Mouse (Mus musculus) T-helper 2 cell (primary cell): Measurements from ENCODE around the gene Cds1.

Experiments used
- in situ Hi-C: fragments of 300-600 bp; cut with MboI, MseI; formaldehyde crosslinking; loops from one replicate; pipeline ENCODE4 v1.15.1; 2025; ENCODE audit warnings: high pct_unique_total_duplicates

Gene Cds1

DNA sequence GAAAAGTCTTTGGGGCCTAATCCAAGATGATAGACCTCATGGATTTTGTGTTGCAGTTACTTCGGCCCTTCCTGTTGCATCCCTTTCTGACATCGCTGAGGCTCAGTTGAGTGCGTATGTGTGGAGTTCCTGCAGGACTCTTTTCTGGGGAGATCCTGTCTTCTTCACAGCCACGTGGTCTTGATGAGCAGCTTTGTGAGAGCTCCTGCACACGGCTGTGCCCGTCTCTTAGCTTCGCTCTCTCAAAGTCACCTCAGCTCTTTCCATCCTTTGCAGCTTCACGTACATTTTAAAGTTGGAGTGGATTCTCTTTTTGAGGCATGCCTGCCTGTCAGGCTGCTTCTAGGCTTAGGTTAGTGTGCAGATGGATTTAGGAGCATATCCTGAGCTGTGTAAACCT, 11.6 kb downstream of the Cds1 start:
- in situ Hi-C loops = no loop called here

DNA sequence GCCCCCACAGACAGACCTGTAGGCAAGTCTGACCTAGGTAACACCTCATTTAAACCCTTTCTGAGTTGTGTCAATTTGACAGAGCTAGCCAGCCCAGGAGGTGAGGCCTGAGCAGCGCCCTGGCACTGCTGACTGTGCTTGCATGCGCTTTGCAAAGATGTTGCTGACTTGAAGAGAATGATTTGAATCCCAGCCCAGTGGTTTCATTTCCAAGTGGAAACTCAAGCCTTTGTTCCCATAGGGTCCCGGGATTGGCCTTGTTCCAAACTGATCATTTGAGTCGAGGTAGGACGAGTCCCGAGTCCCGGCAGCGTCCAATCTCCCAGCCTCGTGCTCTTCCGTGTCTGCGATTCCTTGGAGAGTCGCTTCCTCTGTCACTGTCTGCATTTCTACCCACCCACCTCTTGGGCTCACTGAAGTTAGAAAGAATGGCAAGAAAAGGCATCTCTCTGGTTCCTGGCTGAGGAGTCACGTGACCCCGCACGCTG, 14.5 kb downstream of the Cds1 start:
- in situ Hi-C loops = no loop called here

DNA sequence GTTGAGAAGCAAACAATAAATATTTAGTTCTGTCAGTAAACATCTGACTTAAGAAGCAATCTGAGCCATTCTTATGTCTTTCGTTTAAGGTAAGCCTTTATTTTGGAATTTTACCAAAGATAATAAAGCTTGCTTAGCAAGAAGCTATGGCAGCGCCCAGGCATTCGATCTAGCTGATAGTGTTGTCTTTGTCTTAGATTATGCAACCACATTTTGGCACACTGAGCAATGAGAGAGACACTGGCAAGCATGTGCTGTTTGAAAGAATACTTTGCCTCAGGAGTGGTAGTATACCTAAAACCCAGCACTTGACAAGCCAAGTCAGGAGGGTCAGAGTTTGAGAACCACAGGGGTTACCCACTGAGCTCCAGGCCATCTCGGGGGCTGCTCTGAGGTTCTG, 16.0 kb downstream of the Cds1 start:
- in situ Hi-C loops = no loop called here

DNA sequence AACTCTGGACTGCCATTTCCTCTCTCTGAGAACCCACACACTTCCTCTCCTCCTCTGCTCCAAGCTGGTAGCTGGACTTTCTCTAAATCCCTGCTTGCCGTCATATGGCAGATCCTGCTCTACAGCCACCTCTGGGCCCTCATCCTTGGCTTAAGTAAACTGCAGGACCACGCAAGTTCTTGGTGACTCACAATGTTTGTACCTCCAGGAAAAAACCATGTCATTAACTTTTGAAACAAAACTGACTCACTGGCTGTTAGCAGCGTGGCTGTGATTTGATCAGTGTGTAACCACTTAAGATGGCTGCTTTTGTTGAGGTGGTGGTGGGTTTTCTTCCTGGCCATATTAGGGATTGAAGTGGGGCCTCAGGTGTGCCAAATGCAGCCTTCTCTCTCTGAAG, 19.4 kb downstream of the Cds1 start:
- in situ Hi-C loops = no loop called here

DNA sequence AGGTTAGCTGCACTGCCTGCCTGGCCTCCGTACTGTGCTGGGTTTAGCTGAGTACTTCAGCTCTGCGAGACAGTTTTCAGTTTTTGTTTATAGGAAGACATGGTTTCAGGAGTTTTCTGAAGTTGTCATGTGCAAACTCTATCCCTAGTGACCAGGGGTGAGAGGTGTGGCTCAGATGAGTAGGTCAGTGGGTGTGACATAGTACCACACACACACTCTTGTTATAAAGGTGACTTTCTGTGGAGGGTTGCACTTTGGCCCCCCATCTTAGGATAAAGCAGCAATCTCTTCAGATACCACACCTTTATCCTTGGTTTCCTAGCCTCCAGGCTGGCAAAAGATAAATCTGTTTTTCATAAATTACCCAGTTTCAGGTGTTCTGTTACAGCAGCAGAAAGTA, 19.9 kb downstream of the Cds1 start:
- in situ Hi-C loops = no loop called here

DNA sequence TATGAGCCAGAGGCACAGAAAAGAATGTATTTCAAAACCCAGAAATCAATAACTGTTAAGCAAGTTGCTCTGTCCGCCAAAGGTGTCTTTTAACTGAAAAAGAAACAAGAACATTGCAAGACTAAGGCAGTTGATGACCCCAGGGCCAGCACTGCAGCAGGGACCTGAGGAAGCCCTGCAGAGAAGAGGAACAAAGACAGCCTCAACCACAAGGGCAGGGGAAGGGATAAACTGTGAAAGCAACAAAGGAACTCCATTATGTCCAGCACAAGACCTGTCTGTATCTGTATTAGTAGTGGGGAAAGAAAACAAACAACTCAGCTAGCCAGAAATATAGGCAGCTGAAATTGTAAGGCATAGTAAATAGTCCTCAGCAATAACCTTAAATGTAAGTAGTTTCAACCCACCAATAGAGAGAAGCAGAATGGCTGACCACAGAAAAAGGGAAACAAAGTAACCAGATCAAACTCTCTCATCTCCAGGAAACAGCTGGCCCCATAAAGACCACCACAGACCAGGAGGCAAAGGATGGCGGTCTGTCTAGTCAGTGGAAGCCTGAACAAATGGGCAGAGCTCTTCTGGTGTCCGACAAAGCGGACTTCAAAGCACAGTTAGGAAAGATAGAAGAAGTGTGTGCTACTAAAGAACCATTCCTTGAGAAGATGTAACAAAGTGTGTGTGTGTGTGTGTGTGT, 21.1 kb downstream of the Cds1 start:
- in situ Hi-C loops = no loop called here

DNA sequence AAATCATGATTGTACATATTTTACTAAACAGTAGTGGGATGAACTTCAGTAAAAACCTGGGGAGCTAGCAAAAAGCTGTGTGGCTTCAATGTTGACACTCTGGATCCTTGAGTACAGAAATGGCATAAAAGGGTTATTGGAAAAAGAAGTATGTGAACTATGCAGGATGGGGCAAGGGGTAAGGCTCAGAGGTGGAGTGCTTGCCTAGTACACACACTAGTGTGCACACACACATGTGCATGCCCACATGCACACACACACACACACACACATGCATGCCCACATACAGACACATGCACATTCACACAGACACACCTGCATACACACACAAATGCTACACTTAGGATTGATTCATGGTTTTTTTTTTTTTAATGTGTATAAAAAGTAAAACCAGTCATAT, 24.8 kb downstream of the Cds1 start:
- in situ Hi-C loops = no loop called here

DNA sequence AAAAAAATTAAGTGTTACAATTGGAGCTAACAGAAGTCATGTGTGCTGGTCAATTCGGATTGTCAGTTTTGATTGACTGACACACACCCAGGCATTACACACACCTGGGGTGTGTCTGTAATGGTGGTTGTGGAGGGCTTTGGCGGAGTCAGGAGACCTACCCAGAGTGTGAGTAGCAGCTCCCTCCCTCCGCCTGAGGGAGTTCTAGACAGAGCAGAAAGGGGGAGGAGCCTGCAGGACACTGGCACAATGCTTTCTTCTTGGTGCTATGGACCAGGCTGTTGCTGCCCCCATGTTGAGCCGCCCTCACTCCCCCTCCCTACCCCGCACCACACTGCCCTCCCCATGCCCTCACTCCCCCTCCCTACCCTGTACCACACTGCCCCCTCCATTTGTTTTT, 25.6 kb downstream of the Cds1 start:
- in situ Hi-C loops = no loop called here

DNA sequence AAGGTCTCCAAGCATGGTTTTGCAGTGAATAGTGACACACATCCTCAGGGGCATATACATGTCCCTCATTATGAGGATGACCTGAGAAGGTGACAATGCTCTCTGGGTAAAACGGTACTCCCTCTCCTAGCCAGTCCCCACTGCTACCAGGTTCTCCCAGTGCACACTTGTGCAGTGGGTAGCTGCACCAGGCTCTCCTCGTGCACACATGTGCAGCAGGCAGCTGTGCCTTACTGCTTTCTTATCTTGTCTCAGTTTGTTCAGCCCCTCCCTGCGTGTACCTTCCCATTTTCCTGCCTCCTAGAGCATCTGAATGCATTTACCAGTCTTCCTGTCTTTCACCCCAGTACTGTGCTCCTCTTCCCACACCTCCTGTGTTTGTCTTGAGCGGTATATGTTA, 27.7 kb downstream of the Cds1 start:
- in situ Hi-C loops = no loop called here

DNA sequence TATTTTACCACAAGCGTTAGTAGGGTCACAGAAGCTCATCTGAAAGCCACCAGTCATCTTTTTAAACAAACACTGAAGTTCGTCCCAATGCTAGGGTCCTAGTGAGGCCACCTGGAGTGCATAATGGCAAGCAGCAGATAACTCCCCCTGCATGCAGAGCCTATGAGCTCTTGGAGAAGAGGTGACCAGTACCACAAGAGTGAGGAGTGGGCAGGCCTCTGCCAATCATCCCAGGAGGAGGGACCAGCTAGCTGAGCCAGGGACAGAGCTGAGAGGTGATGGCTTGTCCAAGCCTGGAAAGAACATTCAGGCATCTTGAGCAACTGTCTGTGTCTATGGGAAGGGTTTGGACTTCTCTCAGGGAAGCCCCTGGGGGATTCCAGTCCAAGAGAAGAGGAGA, 37.0 kb downstream of the Cds1 start:
- in situ Hi-C loops = no loop called here

DNA sequence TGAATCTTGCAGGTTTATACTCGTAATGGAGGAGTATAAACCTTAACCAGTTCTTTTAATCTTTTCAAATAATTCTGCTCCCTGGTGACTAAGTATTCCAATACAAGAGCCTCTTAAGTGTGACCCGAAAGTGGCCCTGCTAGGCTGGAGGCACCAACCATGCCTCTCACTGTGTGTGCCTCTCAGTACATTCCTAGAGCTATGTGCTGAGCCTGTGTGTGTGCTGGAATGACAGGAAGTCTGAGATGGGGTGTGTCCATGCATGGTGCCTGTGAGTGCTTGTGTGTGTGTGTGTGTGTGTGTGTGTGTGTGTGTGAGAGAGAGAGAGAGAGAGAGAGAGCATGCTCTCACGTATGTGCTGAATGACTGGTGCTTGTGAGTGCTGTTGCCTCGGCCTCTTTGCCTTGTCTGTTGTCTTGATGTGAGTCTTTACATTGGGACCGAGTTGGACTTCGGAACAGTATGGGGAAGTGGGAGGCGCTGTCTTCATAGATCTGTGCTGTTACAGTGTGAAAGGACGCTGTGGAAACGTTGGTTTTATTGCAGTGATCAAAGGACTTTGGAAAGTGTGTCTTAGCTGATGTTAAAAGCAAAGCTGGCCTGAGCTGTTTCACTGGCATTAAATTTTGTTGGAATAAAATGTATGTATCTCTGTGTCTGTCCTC, 37.6 kb downstream of the Cds1 start:
- in situ Hi-C loops = no loop called here

DNA sequence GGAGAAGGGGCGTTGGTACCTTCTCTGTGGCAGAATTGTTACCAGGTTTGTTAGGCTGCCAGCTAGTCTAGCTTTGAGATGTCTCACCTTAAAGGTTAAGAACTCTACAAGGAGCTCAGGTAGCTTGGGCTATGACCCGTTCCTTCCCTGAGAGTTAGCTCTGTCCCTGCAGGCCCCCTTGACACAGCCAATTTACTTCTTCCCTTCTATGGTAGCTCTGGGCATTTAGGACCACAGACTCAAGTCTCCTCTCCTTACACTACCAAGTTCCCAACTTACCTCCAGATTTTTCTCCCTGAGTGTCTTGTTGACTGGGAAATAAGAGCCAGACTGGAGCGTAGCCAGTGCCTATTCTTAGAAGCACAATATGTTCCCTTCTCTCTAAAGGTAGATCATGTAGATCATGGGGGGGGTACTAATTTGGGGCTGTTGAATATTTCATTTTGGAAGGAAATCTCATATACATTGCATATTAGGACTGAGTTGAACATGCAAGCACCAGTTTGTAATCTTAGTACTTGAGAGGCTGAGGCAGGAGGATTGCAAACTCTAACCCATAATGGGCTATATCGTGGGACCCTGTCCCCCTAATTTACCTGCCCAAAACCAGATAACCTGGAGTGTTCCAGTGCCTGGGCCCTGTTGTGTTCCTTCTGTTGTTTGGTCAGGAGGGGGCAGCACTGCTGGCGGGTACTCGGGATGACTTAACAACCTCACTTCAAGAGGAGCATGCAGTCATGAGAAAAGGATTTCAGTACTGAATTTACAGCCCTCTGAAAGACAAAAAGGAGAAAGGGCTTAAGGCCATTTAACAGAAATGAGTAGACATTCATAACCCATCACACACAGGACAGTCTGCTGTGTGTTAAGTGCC, 46.6 kb downstream of the Cds1 start:
- in situ Hi-C loops = no loop called here

DNA sequence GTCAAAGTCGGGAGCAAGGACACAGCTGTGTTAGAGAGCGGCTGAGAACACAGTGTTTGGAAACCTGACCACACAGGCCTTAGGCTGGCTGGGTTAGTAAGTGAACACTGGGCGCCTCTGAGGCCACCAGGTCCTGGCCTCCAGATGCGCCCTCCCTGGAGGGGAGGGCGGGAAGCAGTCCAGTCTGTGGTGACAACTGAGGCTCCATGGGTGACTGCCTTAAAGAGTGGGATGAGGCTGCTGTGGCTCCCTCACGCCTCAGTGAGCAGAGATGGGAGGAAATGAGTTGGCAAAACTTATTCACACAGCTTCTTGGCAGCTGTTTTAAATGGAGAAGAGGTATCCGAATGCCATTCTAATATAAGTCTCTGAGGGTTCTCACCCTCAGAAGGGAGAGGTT, 51.9 kb downstream of the Cds1 start:
- in situ Hi-C loops = no loop called here

DNA sequence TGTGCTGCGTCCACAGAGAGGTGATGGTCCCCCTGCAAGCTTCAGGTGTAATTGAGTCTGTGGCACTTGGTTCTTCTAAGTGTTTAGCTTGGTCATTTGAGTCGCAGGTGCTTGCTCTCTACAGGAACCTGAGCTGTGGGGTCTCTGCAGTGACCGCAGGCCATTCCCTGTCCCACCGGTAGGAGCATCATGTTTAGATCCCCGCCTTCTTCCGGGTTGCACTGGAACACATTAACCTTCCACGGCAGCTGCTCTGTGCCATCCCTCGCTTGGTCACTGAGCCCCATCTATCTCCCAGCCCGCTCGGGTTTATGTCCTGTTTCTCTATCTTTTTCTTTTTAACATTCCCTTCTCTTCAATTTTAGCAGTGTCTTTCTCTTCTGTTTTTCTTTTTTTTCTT, 54.3 kb downstream of the Cds1 start:
- in situ Hi-C loops = no loop called here

DNA sequence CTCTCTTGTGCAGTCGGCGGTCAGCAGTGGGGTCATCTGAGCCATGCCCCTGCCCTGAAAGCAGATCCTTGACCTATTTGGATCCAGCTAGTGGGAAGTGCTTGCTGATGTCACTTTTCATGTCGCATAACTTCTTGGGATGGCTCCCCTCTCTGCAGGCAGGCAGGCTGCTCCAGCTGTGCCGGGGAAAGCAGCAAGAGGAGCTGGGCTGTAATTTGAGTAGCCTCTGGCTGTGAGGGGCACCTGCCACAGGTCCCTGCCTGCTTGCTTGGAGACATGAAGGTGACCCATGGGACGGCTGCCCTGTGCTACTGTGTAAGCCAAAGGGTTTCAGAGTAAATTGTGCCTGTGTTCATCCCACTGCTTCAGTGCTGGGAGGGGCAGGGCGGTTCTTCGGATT, 54.9 kb downstream of the Cds1 start:
- in situ Hi-C loops = no loop called here

DNA sequence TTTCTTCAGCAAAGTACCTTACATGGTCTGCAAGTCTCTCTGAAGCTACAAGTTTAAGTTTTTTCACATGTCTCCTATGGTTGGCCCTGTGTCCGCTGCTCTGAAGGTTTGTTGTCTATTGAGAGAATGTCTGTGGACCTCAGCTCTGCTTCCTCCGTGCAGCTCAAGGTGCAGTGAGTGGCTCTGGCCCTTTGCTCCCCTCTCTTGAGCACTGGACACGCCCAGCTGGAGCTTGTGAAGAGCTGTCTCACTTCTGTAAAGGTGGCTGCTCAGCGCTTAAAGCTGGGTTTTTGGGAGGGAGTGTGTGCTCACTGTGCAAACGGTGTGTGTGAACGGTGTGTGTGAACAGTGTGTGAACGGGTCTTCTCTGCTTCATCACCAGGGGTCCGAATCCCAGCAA, 56.1 kb downstream of the Cds1 start:
- in situ Hi-C loops = no loop called here

DNA sequence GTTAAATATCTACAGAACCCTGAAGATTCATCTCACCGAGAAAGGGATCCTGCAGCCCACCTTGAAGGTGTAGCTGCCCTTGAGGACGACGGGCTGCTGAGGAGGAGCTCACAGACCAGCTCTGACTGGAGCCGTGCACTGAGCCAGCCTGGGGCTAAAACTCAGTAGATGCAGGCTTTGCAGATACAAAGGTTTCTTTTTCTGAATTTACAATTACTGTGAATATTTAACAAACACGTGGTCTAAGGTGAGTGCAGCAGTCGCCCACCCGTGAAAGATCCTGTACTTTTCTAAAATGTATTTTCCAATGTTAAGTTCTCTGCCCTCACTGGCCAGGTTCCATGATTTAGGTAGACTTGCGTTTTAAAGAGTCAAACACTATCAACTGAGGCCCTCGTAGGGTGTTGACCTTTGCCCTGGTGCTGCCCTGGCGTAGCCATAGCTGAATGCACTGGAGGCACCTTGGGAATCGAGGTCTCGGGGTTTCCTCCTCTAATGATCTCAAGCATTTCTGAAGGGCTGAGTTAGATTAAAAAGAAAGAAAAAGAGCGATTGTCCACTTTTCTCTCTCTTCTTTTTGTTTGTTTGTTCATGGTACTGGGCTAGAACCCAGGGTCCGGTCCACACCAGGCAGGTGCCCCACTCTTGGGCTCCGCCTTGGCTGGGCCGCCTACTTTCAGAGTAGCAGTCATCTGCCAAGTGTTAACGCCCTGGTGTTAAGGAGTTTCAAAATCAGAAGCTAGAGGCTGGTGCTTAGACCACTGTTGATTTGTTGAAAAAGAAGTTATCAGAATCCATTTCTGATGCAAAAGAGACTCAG, 56.8 kb downstream of the Cds1 start:
- in situ Hi-C loops = no loop called here

DNA sequence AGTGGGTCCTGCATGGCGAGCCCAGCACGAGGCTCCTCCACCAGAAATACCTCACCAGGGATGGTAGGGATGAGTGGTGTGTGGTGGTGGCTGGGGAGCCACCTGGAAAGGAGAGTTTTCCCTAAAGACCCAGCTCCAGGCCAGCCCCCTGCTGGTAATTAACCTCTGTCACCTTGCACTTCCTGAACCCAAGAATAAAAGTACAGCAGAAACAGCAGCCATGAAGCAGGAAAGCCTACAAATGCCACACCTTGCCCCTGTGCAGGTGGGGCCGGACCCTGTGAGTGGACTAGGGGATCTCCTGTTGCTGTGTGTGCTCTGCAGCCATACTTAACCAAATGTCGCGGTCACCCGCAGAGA, 57.4 kb downstream of the Cds1 start:
- in situ Hi-C loops = no loop called here

DNA sequence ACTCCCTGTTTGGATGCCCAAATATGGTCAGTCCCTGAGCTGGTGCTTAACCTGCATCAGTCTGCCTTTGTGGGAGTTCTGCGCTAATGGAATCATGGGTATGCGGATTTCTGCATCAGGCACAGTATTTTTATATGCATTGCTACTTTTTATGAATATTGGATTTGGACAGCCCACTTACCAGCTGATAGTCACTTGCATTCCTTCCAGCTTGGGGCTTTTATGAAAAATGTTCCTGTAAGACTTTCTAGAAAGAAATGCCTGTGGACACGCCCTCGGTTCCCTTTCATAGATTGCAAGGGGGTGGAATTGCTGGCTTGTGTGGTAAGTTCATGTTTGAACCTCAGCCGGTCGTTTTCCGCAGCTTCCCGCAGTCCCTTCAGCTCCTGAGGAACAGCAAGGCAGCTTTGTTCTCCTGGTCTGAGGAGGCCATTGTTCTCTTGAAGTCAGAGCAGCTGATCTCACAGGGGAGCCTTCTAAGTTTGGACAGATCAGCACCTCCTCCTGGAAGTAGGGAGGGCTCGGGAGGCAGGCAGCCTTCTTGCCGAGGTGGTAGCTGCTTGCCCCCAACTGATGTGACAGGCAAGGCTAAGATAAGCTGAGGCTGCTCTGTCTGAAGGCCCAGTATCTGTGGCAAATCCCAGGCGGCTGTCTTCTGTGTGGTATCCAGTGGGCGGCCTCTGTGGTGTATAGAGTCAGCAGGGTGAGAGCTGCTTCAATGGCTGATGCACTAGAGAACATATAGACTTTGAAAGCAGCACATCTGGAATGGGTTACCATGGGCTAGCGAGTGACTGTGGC, 60.4 kb downstream of the Cds1 start:
- in situ Hi-C loops = no loop called here

DNA sequence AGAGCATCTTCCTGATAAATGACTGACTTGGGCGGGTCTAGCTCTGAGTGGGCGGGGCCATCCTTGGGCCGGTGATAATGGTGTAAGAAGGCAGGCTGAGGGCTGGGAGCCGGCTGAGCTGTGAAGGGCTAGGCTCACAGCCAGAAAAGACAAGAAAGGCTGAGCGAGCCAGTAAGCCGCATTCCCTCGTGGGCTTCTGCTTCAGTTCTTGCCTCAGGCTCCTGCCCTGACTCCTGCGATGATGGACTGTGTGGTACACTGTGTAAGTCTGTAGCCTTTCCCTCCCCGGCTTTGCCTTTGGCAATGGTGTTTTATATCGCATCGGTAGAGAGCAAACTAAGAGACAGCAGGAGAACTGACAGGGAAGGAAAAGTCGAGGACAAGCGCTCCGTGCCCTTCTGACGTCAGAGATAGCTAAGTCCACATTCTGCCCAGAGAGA, 61.6 kb downstream of the Cds1 start:
- in situ Hi-C loops = no loop called here

DNA sequence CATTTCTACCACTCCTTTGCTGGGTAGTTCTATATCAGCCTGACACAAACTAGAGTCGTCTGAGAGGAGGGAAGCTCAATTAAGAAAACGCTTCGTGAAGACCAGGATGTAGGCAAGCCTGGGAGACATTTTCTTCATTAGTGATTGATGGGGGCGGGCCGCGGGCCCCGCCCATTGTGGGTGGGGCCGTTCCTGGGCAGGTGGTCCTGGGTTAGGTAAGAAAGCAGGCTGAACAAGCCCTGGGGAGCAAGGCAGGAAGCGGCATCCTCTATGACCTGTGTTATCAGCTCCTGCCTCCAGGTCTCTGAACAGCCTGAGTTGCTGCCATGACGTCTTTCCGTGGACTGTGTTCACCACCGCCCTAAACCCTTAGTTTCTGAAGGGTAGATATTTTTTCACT, 62.5 kb downstream of the Cds1 start:
- in situ Hi-C loops = no loop called here
